Mouse (Mus musculus) bone marrow macrophage, adult 2 months (primary cell): ENCODE results near the gene Myh3.

Experiments used
- CTCF ChIP-seq: IDR thresholded peaks from 2 replicates; pipeline ENCODE4 v1.5.1; 2012; ENCODE audit warnings: low read depth, mild to moderate bottlenecking, low read length, moderate library complexity
- POLR2A ChIP-seq: IDR thresholded peaks from 2 replicates; pipeline ENCODE4 v1.6.1; 2012; ENCODE audit warnings: mild to moderate bottlenecking, low read depth, low read length, borderline replicate concordance

DNA sequence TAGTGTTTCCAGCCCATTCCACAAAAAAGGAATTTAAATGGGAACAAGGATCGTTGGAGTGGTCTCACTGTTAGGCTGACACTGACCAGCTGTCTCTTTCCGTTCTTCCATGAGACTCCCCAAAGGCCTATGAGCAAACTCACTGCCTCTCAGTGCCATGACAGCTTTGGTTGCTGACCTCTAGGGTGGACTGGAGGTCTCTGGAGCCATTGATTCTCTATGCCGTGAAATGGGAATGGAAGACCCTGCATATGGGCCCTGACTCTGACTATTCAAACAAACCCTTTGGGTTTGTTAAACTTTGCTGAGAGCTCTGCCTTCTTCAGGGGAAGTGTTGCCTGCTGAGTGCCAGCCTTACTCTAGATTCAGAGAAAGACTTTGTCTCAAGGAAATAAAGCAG is 10.4 kb upstream of the Myh3 start:
- no peak for TF ChIP-seq CTCF
- TF ChIP-seq POLR2A, result no peak
